Mouse (Mus musculus): Measurements from ENCODE around the gene Cib1. TPM values are rescaled to one million over a fixed set of nuclear protein-coding genes. Genes with fewer than 3 reads are reported as not detected.

Gene Cib1
- polyA plus RNA-seq (2012), result 62.3 and 76.0 TPM in 2 replicates

DNA sequence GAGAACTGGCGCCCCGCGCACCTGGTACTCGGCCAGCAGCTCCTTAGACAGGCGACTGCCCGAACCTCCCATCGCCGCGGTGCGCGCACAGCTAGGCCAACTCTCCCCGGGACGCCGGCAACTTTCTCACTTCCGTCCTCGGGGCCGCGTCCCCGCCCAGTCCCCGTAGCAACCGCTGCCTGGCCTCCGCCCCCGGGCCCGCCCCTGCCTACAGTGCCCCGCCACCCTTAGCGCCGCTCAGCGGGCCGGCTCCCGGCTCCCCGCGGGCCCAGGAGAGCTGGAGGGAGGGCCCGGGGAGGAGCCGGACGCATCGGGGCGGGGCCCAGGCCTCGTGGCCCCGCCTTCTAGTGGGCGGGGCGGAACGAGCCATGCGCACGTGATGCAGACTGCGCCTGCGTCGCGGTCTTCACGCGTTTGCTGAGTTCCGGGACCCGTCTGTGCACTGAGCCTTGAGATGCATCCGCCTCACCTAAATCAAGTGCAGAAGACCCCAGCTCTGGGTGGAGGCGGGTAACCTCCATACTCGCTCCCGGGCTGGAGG is at the start of gene Cib1, which contains the start of gene Gdpgp1:
Gene Cib1 (minus strand): TSS at position 325 of the 541 bp plus-strand sequence.
Gene Gdpgp1 (plus strand): TSS at position 377 of the 541 bp plus-strand sequence.
- TF ChIP-seq GATA1 (IDR thresholded peaks at IDR 0.05; ENCODE audit: low read length), result no peak

- no peak for TF ChIP-seq GATA1 (IDR thresholded peaks at IDR 0.05; ENCODE audit: low read length)
These were observed 49.0 kb upstream of the Cib1 start for GRCm38 (mm10) chr7:80281646-80282045.

DNA sequence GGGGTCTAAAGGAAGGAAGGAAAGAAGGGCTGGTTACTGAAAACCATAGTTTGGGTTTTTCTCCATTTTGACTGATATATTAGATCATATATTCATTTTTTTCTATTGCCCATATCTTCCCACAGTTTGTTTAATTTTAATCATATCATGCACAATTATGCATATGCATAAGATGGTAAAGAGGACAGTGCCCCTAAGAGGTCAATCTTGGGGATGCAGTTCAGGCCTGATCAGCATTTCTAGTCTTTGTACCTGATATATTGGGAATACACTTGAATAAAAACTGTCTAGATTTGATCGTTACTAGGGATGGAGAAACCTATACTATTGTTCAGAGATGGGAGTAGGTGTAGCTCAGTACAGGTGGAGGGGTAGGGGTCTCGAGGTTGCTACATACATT is 48.4 kb upstream of the Cib1 start:
- TF ChIP-seq GATA1 (IDR thresholded peaks at IDR 0.05; ENCODE audit: low read length), result no peak

DNA sequence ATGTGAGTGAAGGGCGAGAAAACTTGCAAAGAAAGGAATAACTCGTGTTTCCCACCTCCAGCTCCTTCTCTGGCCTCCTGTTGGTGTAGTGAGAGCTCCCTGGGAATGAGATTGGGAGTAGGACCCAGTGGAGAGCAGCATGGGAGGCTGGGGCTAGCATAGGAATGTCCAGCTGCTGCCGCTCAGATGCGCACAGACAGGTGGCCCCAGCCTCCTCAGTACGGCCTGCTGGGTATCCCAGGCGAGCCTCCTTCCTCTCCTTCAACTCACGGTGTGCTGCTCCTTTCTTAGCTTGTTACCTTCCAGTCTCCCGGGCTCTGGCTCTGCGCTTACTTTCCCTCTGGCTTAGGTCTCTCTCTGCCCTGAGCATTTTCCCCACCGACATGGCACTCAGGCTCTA is 47.4 kb upstream of the Cib1 start:
- TF ChIP-seq GATA1 (IDR thresholded peaks at IDR 0.05; ENCODE audit: low read length), result no peak

DNA sequence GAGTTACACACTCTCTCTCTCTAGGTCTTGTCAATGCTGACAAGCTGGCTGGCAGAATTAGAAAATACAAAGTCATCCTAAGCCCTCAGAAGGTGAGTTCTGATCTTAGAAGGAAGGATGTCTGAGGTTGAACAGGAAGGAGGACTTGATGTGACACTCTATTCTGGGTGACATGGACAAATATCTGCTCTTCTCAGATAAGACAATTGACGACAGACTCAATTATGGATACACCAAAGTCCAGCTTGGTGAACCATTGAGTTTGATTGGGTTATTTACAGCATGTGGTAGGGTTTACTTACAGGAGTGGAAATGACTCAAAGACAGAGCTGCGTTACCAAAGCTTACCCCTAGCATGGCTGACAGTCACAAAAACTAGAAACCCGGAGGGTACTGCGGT is 43.8 kb upstream of the Cib1 start:
- peak; percentile 68 for TF ChIP-seq GATA1 (IDR thresholded peaks at IDR 0.05; ENCODE audit: low read length)

DNA sequence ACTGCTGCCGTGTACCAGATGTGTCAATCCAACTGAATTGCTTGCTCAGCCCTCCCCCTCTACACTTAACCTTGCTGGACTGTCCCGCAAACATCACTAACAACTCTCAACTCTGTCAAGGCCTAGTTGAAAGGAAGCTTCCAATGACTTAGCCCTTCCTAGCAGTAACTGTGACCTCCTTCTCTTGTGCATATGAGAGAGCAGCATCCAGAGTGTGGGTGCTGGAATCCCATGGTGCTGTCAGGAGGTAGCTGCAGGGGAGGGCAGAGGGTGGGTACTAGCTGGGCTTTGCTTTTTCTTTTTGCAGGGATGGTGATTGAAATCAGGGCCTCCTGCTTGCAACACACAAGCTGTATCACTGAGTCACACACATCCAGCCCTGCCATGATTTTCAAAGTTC is 40.8 kb upstream of the Cib1 start:
- no peak for TF ChIP-seq GATA1 (IDR thresholded peaks at IDR 0.05; ENCODE audit: low read length)

- no peak for TF ChIP-seq GATA1 (IDR thresholded peaks at IDR 0.05; ENCODE audit: low read length)
These were observed 37.2 kb upstream of the Cib1 start for GRCm38 (mm10) chr7:80269751-80270255.

GRCm38 (mm10) chr7:80268897-80269750 is 36.5 kb upstream of the Cib1 start, which contains the start of gene Vps33b:
Gene Vps33b (plus strand): TSS chr7:80269649.
- TF ChIP-seq GATA1 (IDR thresholded peaks at IDR 0.05; ENCODE audit: low read length), result no peak

GRCm38 (mm10) chr7:80267764-80268163 is 35.2 kb upstream of the Cib1 start:
- TF ChIP-seq GATA1 (IDR thresholded peaks at IDR 0.05; ENCODE audit: low read length), result no peak

DNA sequence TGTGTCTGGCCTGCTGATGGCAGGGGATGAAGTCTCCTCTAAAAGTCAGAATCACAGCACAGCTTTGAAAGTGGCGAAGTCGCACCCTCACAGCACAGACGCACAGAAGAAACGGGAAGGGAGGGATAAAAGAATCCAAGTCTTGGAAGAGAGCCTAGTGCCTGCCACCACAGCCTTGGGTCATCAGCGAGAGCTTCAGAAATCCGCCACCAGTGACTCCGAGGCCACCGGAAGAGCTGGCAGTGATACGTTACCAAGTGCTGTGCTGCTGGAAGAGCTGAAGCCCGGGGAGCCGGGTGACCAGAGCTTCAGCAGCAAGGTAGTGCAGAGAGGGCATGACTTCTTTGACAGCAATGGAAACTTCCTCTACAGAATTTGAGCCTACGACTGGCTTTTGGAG is 32.0 kb upstream of the Cib1 start:
- TF ChIP-seq GATA1 (IDR thresholded peaks at IDR 0.05; ENCODE audit: low read length), result no peak

DNA sequence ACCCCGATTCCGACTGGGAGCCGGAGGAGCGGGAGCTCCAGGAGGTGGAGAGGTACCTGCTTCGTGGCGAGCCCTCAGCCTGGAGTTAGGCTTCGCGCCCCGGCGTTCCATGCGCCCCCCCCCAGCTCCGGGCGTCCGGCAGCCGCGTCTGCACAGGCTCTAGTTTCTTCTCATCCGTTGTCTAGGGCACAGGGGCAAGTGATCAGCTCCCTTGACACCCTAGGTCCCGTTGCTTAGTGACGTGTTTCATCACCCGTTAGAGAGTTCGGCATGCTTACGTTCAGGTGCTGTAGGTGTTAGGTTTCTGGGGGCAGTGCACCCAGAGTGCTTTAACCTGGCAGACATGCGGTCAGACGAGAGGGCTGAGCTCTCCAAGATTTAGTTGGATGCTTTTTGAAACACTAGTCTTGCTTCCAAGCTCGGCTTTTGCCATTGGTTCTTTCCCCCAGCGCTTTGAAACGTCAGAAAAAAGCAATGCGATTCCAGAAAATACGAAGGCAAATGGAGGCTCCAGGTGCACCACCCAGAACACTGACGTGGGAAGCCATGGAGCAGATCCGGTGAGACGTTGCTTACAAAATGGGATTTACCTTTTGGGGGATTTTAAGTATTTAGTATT is 28.9 kb upstream of the Cib1 start:
- no peak for TF ChIP-seq GATA1 (IDR thresholded peaks at IDR 0.05; ENCODE audit: low read length)

GRCm38 (mm10) chr7:80260625-80261371 is 28.2 kb upstream of the Cib1 start, which contains the start of gene Ngrn:
Gene Ngrn (plus strand): TSS chr7:80261215.
- no peak for TF ChIP-seq GATA1 (IDR thresholded peaks at IDR 0.05; ENCODE audit: low read length)

DNA sequence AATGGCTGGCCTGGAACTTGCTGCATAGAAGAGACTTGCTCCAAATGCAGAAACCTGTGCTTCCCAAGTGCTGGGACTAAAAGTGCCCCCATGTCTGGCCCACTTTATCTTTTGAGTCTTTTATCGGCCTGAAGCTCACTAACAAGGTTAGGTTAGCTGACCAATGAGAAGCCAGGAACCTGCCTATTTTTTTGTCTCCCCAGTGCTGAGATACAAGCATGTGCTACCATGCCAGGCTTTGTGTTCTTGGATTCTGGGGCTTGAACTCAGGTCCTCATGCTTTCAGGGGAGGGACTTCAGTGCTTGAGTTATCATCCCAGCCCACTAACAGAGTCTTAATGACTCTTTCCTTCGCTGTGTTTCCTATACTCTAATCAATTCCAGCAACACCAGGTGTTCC is 25.1 kb upstream of the Cib1 start:
- TF ChIP-seq GATA1 (IDR thresholded peaks at IDR 0.05; ENCODE audit: low read length), result no peak

- TF ChIP-seq GATA1 (IDR thresholded peaks at IDR 0.05; ENCODE audit: low read length), result no peak
These were observed 23.4 kb upstream of the Cib1 start for GRCm38 (mm10) chr7:80255981-80256380.

GRCm38 (mm10) chr7:80252886-80253285 is 20.3 kb upstream of the Cib1 start:
- peak; percentile 81 for TF ChIP-seq GATA1 (IDR thresholded peaks at IDR 0.05; ENCODE audit: low read length)

Data from G1E-ER4 (cell line).